Mouse (Mus musculus) midbrain, embryonic 13.5 days (tissue): ENCODE results near the gene Gm11444. TPM values are rescaled to one million over a fixed set of nuclear protein-coding genes. Genes with fewer than 3 reads are reported as not detected.

Source experiments
- ATAC-seq: fragments of 200-750 bp; cut with Nextera tagmentation; 2 replicates; pipeline ENCODE4 v1.8.0; 2017; ENCODE audit warnings: mild to moderate bottlenecking, moderate TSS enrichment, moderate library complexity
- H3K27ac ChIP-seq: fragments of 300-500 bp; sonication (generic); 2 replicates; pipeline ENCODE4 v1.5.1; 2015; ENCODE audit warnings: inconsistent platforms, mild to moderate bottlenecking, moderate library complexity
- H3K27me3 ChIP-seq: fragments of 300-500 bp; sonication (generic); 2 replicates; pipeline ENCODE4 v1.6.1; 2015; ENCODE audit warnings: mild to moderate bottlenecking, inconsistent platforms
- H3K36me3 ChIP-seq: fragments of 300-500 bp; sonication (generic); 2 replicates; pipeline ENCODE4 v1.6.1; 2015; ENCODE audit warnings: mild to moderate bottlenecking, inconsistent platforms
- H3K4me1 ChIP-seq: fragments of 300-500 bp; sonication (generic); replicated peaks from 2 replicates; pipeline ENCODE4 v1.6.1; 2015; ENCODE audit warnings: inconsistent platforms
- H3K4me2 ChIP-seq: fragments of 300-500 bp; sonication (generic); replicated peaks from 2 replicates; pipeline ENCODE4 v1.6.1; 2015; ENCODE audit warnings: moderate library complexity, mild to moderate bottlenecking, inconsistent platforms
- H3K4me3 ChIP-seq: fragments of 300-500 bp; sonication (generic); replicated peaks from 2 replicates; pipeline ENCODE4 v1.5.1; 2015; ENCODE audit warnings: mild to moderate bottlenecking, inconsistent platforms
- H3K9ac ChIP-seq: fragments of 300-500 bp; sonication (generic); replicated peaks from 2 replicates; pipeline ENCODE4 v1.6.1; 2015; ENCODE audit warnings: mild to moderate bottlenecking, inconsistent platforms
- H3K9me3 ChIP-seq: fragments of 300-500 bp; sonication (generic); 2 replicates; pipeline ENCODE4 v1.6.1; 2016; ENCODE audit warnings: mild to moderate bottlenecking, inconsistent platforms
- WGBS: fragments of 180-500 bp; shearing (Covaris S2); methylation state at CpG from one replicate; pipeline ENCODE4 v1.1.7; 2015; 5-methylcytosine and 5-hydroxymethylcytosine counted together
- polyA plus RNA-seq: library from polyadenylated mRNA; unstranded; fragments of >200 nt; fragmentation: Nextera tagmentation; extraction: Ambion mirVana; gene quantifications from 2 replicates; pipeline ENCODE4 v1.2.1, GENCODE M21; 2015

Gm11444 gene
- polyA plus RNA-seq, 1 experiment from 2014 or later, result not detected

GRCm38 (mm10) chr11:85816471-85816870 is 33.7 kb downstream of the Gm11444 start:
- Histone ChIP-seq H3K4me3 (no peak overlapping the region), H3K36me3 (no peaks in the 10 kb centered on the region), H3K9me3 (no peaks in the 10 kb centered on the region), H3K9ac (no peak overlapping the region), H3K4me1 (no peaks in the 10 kb centered on the region; the same call in 1 of the 2 replicates), H3K27ac (no peak overlapping the region), H3K27me3 (peaks cover 19% of the 10 kb centered on the region; the same call in 1 of the 2 replicates), H3K4me2 (no peak overlapping the region)
- 90% methylated on average over 5 of the region's 5 CpGs for WGBS
- no peak for ATAC-seq

- Histone ChIP-seq H3K9me3 (no peaks in the 10 kb centered on the region), H3K27me3 (0 out of 2 replicates have a peak, but pooled peaks cover 9% of the 10 kb centered on the region), H3K27ac (no peak overlapping the region), H3K9ac (no peak overlapping the region), H3K36me3 (no peaks in the 10 kb centered on the region), H3K4me2 (no peak overlapping the region), H3K4me1 (no peaks in the 10 kb centered on the region; the same call in 1 of the 2 replicates), H3K4me3 (no peak overlapping the region)
- 39% methylated on average over 4 of the region's 4 CpGs for WGBS
- ATAC-seq, result no peak
Observed at GRCm38 (mm10) chr11:85814678-85815077, 35.5 kb downstream of the Gm11444 start.

DNA sequence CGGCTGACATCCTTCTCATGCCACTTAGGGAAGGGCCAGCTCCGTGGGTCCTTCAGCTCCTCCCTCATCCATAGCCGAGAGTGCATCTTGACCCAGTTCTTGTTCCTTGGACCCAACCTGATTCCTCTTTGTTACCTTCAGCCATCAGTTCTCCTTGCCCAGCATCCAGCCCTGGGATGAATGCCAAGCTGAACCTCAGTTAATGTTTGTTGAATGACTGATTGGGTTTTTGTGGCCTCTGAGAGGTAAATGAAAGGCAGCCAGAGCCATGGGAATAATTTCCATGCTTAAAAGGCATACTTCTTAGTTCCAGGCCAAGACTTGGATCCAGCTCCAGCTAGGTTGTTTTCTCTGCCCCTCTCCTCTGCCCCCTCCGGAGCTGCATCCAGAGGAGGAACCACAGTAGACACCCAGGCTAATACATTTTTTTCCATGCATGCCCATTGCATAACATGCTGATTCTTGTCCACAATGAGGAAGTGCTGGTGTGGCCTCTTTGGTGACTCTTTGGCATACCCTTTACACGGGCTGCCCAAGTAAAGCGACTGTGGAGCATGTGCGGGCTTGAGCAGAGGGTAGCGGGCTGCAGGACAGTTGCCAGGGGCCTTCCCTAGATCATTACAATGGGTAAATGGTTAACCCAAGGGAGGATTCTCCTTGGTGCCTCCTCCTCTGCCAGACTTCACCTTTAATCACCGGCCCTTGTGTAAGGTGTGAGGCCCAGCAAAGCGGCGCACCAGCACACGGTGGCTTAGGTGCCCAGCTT is 37.7 kb downstream of the Gm11444 start:
- H3K9me3 ChIP-seq, result no peaks in the 10 kb centered on the region
- H3K27me3 ChIP-seq, result 0 out of 2 replicates have a peak, but pooled peaks cover 9% of the 10 kb centered on the region
- H3K4me2 ChIP-seq, result no peak overlapping the region
- no peak overlapping the region for H3K9ac ChIP-seq
- H3K27ac ChIP-seq, result no peak overlapping the region
- H3K36me3 ChIP-seq, result no peaks in the 10 kb centered on the region
- H3K4me1 ChIP-seq, result no peaks in the 10 kb centered on the region
- WGBS, result 90% methylated on average over 12 of the region's 12 CpGs
- ATAC-seq, result no peak
- no peak overlapping the region for H3K4me3 ChIP-seq

DNA sequence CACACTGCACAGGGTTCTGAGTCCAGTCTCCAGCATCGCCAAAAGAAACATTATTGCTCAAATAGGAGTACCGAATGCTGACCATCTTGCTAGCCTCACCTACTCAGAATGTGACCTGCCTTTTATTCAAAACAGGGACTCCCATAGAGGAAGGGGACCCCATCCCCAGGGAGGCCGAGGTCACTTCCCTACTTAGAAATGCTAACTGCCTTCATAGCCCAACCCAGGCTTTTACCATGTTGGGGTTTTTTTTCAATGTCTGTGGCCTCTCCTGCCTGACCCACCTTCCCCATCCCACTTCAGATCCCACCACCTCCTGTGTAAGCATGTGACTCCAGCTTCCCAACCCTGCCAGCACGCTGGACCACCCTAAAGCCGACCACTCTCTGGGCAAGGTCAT is 38.5 kb downstream of the Gm11444 start:
- H3K27ac ChIP-seq, result no peak overlapping the region
- no peaks in the 10 kb centered on the region for H3K9me3 ChIP-seq
- no peak overlapping the region for H3K4me3 ChIP-seq
- H3K27me3 ChIP-seq, result 0 out of 2 replicates have a peak, but pooled peaks cover 9% of the 10 kb centered on the region
- H3K4me1 ChIP-seq, result no peaks in the 10 kb centered on the region
- no peak for ATAC-seq
- no peak overlapping the region for H3K9ac ChIP-seq
- H3K4me2 ChIP-seq, result no peak overlapping the region
- 92% methylated on average over 5 of the region's 5 CpGs for WGBS
- H3K36me3 ChIP-seq, result no peaks in the 10 kb centered on the region

- Histone ChIP-seq H3K4me2 (no peak overlapping the region), H3K27me3 (0 out of 2 replicates have a peak, but pooled peaks cover 9% of the 10 kb centered on the region), H3K36me3 (no peaks in the 10 kb centered on the region), H3K9me3 (no peaks in the 10 kb centered on the region), H3K27ac (no peak overlapping the region), H3K9ac (no peak overlapping the region), H3K4me1 (no peaks in the 10 kb centered on the region), H3K4me3 (no peak overlapping the region)
- ATAC-seq, result no peak
- WGBS, result 86% methylated on average over 4 of the region's 4 CpGs
Observed at GRCm38 (mm10) chr11:85811229-85811628, 38.9 kb downstream of the Gm11444 start.

DNA sequence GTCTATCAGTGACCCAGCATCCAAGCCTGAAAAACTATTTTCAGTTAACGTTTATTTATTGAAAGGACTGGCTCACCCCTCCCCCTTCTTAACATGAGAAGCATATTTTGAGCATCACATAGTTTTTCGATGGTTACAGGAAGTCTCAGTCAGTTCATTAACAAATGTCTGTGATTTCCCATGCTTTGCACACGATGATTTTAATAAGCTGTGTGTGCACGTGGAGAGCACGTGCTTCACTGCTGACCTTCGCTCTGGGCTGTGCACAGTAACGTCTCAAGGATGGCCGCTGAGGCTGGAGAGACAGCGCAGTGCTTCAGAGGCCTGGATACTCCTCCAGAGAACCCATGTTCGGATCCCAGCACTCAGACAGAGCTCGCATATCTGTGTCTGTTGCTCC is 42.8 kb downstream of the Gm11444 start:
- Histone ChIP-seq H3K4me3 (no peak overlapping the region), H3K4me1 (no peaks in the 10 kb centered on the region), H3K9me3 (no peaks in the 10 kb centered on the region), H3K36me3 (no peaks in the 10 kb centered on the region), H3K27me3 (no peaks in the 10 kb centered on the region), H3K4me2 (no peak overlapping the region), H3K9ac (no peak overlapping the region), H3K27ac (no peak overlapping the region)
- ATAC-seq, result no peak
- WGBS, result 89% methylated on average over 11 of the region's 11 CpGs

GRCm38 (mm10) chr11:85805779-85806178 is 44.4 kb downstream of the Gm11444 start:
- H3K36me3 ChIP-seq, result no peaks in the 10 kb centered on the region
- no peak overlapping the region for H3K27ac ChIP-seq
- H3K27me3 ChIP-seq, result no peaks in the 10 kb centered on the region
- no peak for ATAC-seq
- WGBS, result 84% methylated on average over 1 of the region's 1 CpGs
- no peak overlapping the region for H3K4me3 ChIP-seq
- H3K9me3 ChIP-seq, result no peaks in the 10 kb centered on the region
- H3K4me1 ChIP-seq, result no peaks in the 10 kb centered on the region
- no peak overlapping the region for H3K4me2 ChIP-seq
- no peak overlapping the region for H3K9ac ChIP-seq

DNA sequence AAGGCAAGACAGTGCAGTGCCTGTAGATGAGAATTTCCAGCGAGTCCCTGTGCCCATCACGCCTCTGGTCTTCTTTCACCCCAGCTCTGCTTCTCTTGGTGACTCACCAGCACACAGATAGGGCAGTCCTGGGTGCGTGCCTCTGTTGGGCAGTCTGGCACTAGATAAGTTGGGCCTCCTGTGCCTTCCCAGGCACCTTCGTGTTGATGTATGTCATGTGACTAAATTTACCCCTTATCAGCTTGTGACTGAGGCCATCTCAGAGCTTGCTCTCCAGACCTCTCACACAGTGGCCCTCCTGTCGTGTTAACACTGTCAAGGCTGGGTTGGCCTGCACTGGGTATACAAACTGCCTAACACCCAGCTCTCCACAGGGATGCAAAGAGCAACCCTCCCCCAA is 46.1 kb downstream of the Gm11444 start:
- Histone ChIP-seq H3K27me3 (no peaks in the 10 kb centered on the region), H3K9me3 (no peaks in the 10 kb centered on the region), H3K4me1 (no peaks in the 10 kb centered on the region), H3K36me3 (no peaks in the 10 kb centered on the region), H3K4me2 (no peak overlapping the region), H3K27ac (no peak overlapping the region), H3K4me3 (no peak overlapping the region), H3K9ac (no peak overlapping the region)
- 79% methylated on average over 5 of the region's 5 CpGs for WGBS
- ATAC-seq, result no peak

DNA sequence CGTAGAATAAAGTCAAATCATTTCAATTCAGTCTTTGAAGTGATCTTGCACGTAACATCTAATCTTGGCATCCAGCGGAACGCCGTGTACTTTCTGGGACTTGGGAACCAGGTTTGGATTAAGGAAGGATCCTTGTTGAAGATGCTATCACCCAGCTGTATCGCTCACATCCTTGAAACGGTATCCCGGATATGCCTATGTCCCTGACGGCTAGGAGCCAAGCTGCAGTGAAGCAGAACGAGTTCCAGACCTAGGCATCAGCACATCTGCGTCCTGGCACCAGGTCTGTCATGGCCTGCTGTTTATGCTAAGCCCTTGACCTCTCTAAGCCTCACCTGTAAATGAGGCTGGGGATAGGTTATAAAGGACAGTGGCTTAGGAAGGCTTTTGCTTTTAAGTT is 49.8 kb downstream of the Gm11444 start:
- no peaks in the 10 kb centered on the region for H3K27me3 ChIP-seq
- H3K27ac ChIP-seq, result no peak overlapping the region
- no peak overlapping the region for H3K9ac ChIP-seq
- no peaks in the 10 kb centered on the region for H3K4me1 ChIP-seq
- no peaks in the 10 kb centered on the region for H3K36me3 ChIP-seq
- H3K4me2 ChIP-seq, result no peak overlapping the region
- no peaks in the 10 kb centered on the region for H3K9me3 ChIP-seq
- 74% methylated on average over 11 of the region's 11 CpGs for WGBS
- H3K4me3 ChIP-seq, result no peak overlapping the region
- ATAC-seq, result no peak

- Histone ChIP-seq H3K36me3 (no peaks in the 10 kb centered on the region), H3K4me2 (no peak overlapping the region), H3K27ac (no peak overlapping the region), H3K9me3 (no peaks in the 10 kb centered on the region), H3K4me3 (no peak overlapping the region), H3K27me3 (no peaks in the 10 kb centered on the region), H3K9ac (no peak overlapping the region), H3K4me1 (no peaks in the 10 kb centered on the region)
- ATAC-seq, result no peak
- WGBS, result 72% methylated on average over 19 of the region's 19 CpGs
Observed at GRCm38 (mm10) chr11:85799856-85800255, 50.3 kb downstream of the Gm11444 start.

GRCm38 (mm10) chr11:85799456-85799855 is 50.7 kb downstream of the Gm11444 start:
- Histone ChIP-seq H3K27ac (no peak overlapping the region), H3K4me2 (no peak overlapping the region), H3K36me3 (no peaks in the 10 kb centered on the region), H3K4me1 (no peaks in the 10 kb centered on the region), H3K9me3 (no peaks in the 10 kb centered on the region), H3K4me3 (no peak overlapping the region), H3K27me3 (no peaks in the 10 kb centered on the region), H3K9ac (no peak overlapping the region)
- no peak for ATAC-seq
- WGBS, result 91% methylated on average over 4 of the region's 4 CpGs
